Mouse (Mus musculus) urinary bladder, postnatal 10 days (tissue): ENCODE data around the gene Hnrnpa3.

Source experiments
- DNase-seq: peaks from one replicate; pipeline ENCODE4 v3.0.0; 2022; ENCODE audit warnings: low spot score

Gene Hnrnpa3

DNA sequence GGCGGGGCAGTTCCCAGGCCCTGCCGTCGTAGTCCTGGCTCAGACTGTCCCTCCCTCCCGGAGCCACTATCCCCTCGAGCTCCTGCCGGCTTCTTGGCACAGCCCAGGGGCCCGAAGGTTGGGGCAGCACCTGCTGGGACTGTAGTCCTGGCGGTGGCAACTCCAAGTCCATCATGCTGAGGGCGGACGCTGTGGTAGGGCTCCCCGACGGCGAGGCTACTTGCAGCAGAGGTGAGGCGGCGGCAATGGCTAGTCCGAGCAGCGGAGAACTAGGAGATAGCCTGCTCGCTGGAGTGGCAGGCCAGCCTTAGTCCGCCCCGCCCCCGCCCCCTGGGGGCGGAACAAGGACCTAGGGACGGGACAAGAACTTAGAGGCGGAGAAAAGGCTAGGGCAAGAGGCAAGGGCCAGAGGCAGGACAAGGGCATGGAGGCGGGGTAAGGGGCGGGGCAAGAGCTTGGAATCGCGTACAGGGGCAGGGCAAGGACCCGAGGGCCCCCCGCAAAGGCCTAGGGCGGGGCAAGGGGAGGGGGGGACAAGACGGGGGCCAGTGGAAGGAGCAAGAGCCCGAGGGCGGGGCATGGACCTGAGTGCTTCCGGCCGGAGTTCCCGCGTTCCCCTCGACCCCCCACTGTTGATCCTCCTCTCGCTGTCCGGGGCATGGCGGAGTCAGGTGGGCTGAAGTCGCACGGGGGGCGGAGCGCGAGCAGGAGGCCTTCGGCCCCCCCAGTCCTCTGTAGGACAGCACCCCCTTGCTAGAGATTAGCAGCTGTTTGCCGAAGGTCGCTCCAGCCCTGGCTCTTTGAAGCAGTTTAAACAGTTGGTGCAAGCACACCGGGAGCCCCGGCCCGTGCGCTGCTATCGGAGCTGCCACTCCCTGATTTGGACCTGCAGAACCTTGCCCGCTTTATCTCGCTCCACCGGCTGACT is 45.4 kb downstream of the Hnrnpa3 start, which contains the start of gene Nfe2l2:
TSS of gene Nfe2l2 (minus strand) at position 408 of the 928 bp plus-strand sequence.
- DNase-seq: peak; percentile 94

DNA sequence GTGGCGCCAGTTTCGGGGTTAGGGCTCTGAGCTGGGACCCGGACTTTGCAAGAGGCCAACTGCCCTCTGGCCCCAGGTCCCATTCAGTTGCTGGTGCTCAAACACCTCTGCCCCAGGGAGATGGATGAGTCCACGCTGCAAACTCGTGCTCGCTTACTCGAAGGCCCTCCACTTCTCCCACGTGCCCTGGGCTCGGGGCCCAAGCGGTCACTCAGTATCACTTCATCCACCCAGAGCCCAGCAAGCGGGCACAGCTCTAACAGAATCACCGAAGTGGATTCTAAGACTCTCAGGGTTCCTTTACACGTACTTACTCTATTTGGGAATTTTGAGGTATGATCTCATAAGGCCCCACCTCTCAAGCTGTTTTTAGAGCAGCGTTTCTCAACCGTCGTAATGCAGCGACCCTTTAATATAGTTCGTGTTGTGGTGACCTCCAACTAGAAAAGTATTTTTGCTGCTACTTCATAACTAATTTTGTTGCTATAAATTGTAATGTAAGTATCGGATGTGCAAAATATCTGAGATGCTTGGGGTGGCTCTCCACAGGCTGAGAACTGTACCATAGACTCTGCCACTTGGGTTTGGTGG is 46.2 kb downstream of the Hnrnpa3 start:
- no peak for DNase-seq

DNA sequence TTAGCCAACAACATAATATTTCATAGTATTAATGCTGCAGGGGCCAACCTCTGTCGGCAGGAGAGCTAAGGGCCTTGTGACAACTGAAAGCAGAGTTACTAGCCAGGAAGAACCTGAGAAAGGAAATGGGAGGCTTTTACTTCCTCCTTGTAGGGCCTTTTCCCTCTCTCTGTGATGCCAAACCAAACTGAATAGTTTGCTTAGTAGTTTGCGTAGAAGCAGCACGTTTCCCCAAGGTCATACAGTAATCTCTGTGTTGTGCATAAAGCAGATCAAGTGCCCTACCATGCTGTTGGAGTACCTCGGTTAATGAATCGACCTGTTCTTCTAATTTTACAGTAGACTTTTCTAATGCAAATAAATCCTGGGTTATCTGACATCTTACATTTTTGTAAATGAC is 47.4 kb downstream of the Hnrnpa3 start:
- no peak for DNase-seq

DNA sequence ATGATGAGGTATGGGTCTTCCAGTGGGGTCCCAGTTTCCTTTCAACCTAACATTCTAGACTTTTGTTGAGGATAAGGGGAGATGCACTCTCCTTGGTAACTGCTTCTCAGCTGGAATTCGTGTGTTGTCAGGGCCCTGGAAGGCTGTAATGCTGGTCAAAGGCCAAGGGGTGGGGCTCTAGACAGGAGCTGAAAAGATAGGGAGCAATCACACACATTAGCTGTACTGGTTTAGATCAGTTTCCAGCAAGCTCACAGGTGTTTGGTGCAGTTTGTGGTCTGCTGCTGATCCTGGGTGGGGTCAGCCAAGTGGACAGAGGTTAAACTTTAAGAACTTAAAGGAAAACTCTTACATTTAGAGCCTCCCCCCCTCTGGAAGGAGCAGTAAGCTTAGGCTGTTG is 48.4 kb downstream of the Hnrnpa3 start:
- no peak for DNase-seq

DNA sequence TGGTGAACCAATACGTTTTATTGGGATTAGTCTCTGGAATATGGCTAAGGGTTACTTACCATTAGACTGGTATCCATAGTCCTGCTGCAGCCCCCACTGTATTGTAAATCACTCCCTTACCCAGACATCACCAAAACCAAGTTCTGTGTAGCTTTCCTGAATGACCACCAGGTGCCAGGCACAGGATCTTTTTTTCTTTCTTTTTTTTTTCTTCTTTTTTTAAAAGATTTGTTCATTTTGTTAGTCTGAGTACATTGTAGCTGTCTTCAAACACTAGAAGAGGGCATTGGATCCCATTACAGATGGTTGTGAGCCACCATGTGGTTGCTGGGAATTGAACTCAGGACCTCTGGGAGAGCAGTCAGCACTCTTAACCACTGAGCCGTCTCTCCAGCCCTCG is 54.0 kb downstream of the Hnrnpa3 start:
- DNase-seq: no peak

DNA sequence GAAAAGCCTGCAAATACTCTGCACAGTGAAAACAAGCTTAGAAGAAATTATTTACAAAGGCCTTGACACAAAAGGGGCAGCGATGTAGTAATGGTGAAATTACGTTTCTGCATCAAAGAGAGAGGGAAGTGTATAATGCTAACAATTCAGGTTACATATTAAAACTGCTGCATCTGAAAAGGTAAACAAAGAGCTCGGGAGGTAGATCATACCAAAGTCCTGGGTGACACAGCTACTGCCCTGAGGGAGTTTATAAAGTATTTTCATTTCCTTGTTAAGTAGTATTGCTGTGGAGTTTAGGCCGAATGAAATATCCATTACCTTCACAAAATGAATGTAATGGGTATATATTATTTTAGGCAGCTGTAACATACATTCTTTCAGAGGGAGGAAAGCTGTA is 55.7 kb downstream of the Hnrnpa3 start:
- no peak for DNase-seq

DNA sequence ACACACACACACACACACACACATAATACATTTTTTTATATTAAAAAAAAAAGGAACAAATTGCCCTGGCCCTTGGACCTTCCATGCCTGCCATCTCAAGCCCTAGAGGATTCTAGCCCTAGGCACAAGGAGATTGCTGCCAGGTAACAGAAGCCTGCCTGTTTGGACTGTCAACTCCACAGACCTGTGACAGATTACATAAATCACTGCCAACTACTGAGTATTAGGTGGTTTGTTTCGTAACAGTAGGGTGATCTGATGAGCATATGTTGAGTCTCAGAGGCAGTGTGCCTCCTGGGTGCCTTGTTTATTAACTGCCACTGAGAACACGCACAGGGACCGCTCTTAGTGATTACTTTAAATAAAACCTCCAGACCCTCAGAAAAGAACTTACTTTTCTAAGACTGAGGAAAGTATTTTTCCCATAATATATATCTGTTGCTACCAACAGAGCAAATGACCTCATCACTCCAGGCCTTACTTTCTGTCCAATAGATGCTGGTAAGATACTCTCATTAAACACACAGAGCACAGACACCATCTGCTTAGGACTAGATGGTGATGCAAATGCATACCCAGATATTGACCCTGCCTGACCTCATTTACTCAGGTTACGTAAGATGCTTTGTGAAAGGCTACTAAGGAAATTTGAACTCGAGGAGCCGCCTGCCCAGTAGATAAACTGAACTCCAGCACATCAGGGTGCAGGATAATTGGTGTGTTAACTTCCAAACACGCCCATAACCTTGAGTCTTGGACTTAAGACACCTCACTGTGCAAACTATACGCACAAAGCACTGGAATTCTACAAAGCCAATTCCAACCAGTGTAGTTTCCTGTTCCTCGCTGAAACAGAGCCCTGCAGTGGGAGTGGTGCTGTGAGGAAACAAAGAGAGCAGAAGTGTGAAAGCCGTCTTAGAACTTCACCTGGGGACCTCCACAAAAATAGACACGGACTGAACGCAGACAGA is 57.3 kb downstream of the Hnrnpa3 start:
- DNase-seq: no peak
